ENCODE assay signal across 22 mouse cellular contexts in genomic region chr11:26636239-26636638, GRCm38 (mm10). TPM values are rescaled to one million over a fixed set of nuclear protein-coding genes. Genes with fewer than 3 reads are reported as not detected.
"Had no signal": no experiment of that assay in that cellular context is flagged by ENCODE, and none has a peak within 500 bp of the region (broad histone marks: within the 10 kb centered on the region; RNA-seq: fewer than 3 reads in every experiment).

No protein-coding gene starts in this region.

- H3K4me2 ChIP-seq: neural tube, embryonic 13.5 days; neural tube, embryonic 15.5 days; stomach, embryonic 15.5 days had no signal

- H3K9ac ChIP-seq: neural tube, embryonic 13.5 days; neural tube, embryonic 15.5 days; stomach, embryonic 15.5 days had no signal

- H3K27me3 ChIP-seq: neural tube, embryonic 13.5 days; neural tube, embryonic 15.5 days; stomach, embryonic 15.5 days had no signal

- H3K9me3 ChIP-seq: neural tube, embryonic 13.5 days; neural tube, embryonic 15.5 days; stomach, embryonic 15.5 days had no signal

- DNase-seq: retina, postnatal 1 day; right cerebral cortex, adult 18-20 months; right cerebral cortex, postnatal 14 days; right cerebral cortex, postnatal 25 days; right cerebral cortex, postnatal 4 days; spleen, adult 18-20 months; thymus, adult 18-20 months; thymus, adult 2 months; thymus, postnatal 14 days; thymus, postnatal 25 days; thymus, postnatal 36 days; thymus, postnatal 4 days had no signal

- H3K27ac ChIP-seq: neural tube, embryonic 13.5 days; neural tube, embryonic 15.5 days; stomach, embryonic 15.5 days; stomach, postnatal 0 days had no signal

- H3K4me3 ChIP-seq: neural tube, embryonic 13.5 days; neural tube, embryonic 15.5 days; stomach, embryonic 15.5 days had no signal

- H3K36me3 ChIP-seq: neural tube, embryonic 13.5 days; neural tube, embryonic 15.5 days; stomach, embryonic 15.5 days had no signal

- H3K4me1 ChIP-seq: neural tube, embryonic 13.5 days; neural tube, embryonic 15.5 days; stomach, embryonic 15.5 days had no signal

RNA-seq across cellular contexts. Expression of gene Gm6899, which starts 43.2 kb away (rescaled TPM):
- total RNA-seq: neutrophil, adult 5-6 weeks had no signal
- polyA plus RNA-seq: neural tube, embryonic 13.5 days; neural tube, embryonic 14.5 days; neural tube, embryonic 15.5 days; small intestine, adult 2 months; spleen, adult 2 months; stomach, embryonic 14.5 days; stomach, embryonic 15.5 days; stomach, postnatal 0 days; thymus, adult 2 months; urinary bladder, adult 2 months had no signal
